In the genomic region with DNA sequence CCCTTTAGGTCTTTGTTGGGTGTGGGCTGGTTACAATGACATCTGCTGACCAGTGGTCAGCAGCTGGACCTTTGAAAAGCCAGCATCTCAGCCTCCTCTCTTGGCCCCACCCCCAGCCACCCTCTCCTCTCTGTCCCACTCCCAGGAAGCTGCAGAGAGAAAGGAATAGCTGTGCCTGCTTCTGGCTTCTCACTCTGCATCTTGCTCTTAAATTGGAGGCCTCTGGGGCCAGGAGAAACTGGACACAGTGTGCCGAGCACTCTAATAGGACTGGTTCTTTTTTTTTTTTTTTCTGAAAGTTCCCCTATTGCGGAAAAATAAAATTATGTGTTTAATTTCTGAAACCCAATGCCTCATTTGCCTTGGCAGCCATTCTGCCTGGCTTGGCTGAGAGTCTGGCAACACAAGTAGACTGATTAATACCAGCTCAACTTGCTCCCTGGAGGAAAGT, we compare ENCODE assay signal across 8 mouse cellular contexts. TPM values are rescaled to one million over a fixed set of nuclear protein-coding genes. Genes with fewer than 3 reads are reported as not detected.
DNase-seq lines count a peak whose midpoint lies in the region; ATAC-seq and TF ChIP-seq lines count a peak whose summit lies in the region.

No protein-coding gene starts in this region.

- no peak overlapping the region for H3K4me3 ChIP-seq in cortical plate, adult 2 months (ENCODE audit: insufficient read depth, low read length)
- H3K4me3 ChIP-seq in heart, embryonic 12.5 days: no peak overlapping the region
- no peak overlapping the region for H3K4me3 ChIP-seq in olfactory bulb, adult 2 months (ENCODE audit: insufficient read depth, low read depth, low read length)

- H3K4me2 ChIP-seq in heart, embryonic 12.5 days: no peak overlapping the region

- peak; percentile 17 for DNase-seq in adrenal gland, adult 2 months
- no peak for DNase-seq in adrenal gland, postnatal 25 days
- peak; percentile 42 to 47 for DNase-seq in kidney, postnatal 36 days
- no peak for DNase-seq in thymus, postnatal 10 days (ENCODE audit: low spot score in 2 of 2)
- no peak for DNase-seq in adrenal gland, adult (ENCODE audit: inconsistent age in 2 of 2, low spot score in 1 of 2)

- H3K9ac ChIP-seq in heart, embryonic 12.5 days: no peak overlapping the region

- peaks cover 1% of the 10 kb centered on the region; the same call in 1 of the 2 replicates for H3K4me1 ChIP-seq in cortical plate, adult 2 months (ENCODE audit: control insufficient read depth, insufficient read depth, low read length)
- peaks cover 30% of the 10 kb centered on the region for H3K4me1 ChIP-seq in heart, embryonic 12.5 days (replicated peaks)
- peaks cover 30% of the 10 kb centered on the region for H3K4me1 ChIP-seq in olfactory bulb, adult 2 months (ENCODE audit: control insufficient read depth, insufficient read depth, low read length)

- no peak for ATAC-seq in heart, embryonic 12.5 days (ENCODE audit: insufficient number of reproducible peaks, low FRiP score)

- 48% methylated on average over 2 of the region's 2 CpGs for WGBS in heart, embryonic 12.5 days
- WGBS in olfactory bulb, adult 2 months: 8% methylated on average over 2 of the region's 2 CpGs

- no peaks in the 10 kb centered on the region for H3K9me3 ChIP-seq in heart, embryonic 12.5 days (replicated peaks)

- TF ChIP-seq POLR2A in cortical plate, adult 2 months (IDR thresholded peaks at IDR 0.05; ENCODE audit: extremely low read depth, insufficient read depth, low read length): no peak
- TF ChIP-seq POLR2A in olfactory bulb, adult 2 months (IDR thresholded peaks at IDR 0.05; ENCODE audit: insufficient read depth, low read depth, low read length): no peak

- TF ChIP-seq CTCF in cortical plate, adult 2 months (IDR thresholded peaks at IDR 0.05; ENCODE audit: extremely low read depth, insufficient read depth, low read length): no peak
- TF ChIP-seq CTCF in olfactory bulb, adult 2 months (IDR thresholded peaks at IDR 0.05; ENCODE audit: insufficient read depth, low read depth, low read length): no peak

- peak overlapping the region; percentile 76 for H3K27ac ChIP-seq in cortical plate, adult 2 months (ENCODE audit: insufficient read depth, low read length)
- peak overlapping the region; percentile 92 for H3K27ac ChIP-seq in heart, embryonic 12.5 days (ENCODE audit: poor library complexity, severe bottlenecking)
- H3K27ac ChIP-seq in olfactory bulb, adult 2 months (ENCODE audit: insufficient read depth, low read depth, low read length): peak overlapping the region; percentile 96

- no peaks in the 10 kb centered on the region for H3K27me3 ChIP-seq in heart, embryonic 12.5 days (replicated peaks)

- H3K36me3 ChIP-seq in heart, embryonic 12.5 days: no peaks in the 10 kb centered on the region

RNA-seq across cellular contexts. Expression of a gene that starts 3.8 kb away (rescaled TPM):
- 10 to 100 TPM; 31.3 to 35.0 TPM for total RNA-seq in adrenal gland, adult 2 months (2021)
- polyA plus RNA-seq in adrenal gland, adult 2 months (2012; rRNA removed): 17.1 and 20.1 TPM in 2 replicates
- 37.3 and 49.6 TPM in 2 replicates for total RNA-seq in adrenal gland, postnatal 25 days (2021)
- 51.9 and 53.2 TPM in 2 replicates for polyA plus RNA-seq in cortical plate, adult 2 months (2012; rRNA removed)
- 14.9 and 16.1 TPM in 2 replicates for polyA plus RNA-seq in heart, embryonic 12.5 days (2016; fragmentation: Nextera tagmentation; extraction: Ambion mirVana)
- not detected in 2 replicates for polyA plus RNA-seq in olfactory bulb, adult 2 months (2012; ENCODE audit: insufficient read depth, insufficient read length, low replicate concordance, missing spikeins)

RNA-seq across cellular contexts. Expression of a gene that starts 15.7 kb away (rescaled TPM):
- total RNA-seq in adrenal gland, adult 2 months (2021): 10 to 100 TPM; 46.5 to 46.9 TPM
- 109 and 114 TPM in 2 replicates for polyA plus RNA-seq in adrenal gland, adult 2 months (2012; rRNA removed)
- 53.9 and 57.0 TPM in 2 replicates for total RNA-seq in adrenal gland, postnatal 25 days (2021)
- polyA plus RNA-seq in cortical plate, adult 2 months (2012; rRNA removed): 65.8 and 69.6 TPM in 2 replicates
- polyA plus RNA-seq in heart, embryonic 12.5 days (2016; fragmentation: Nextera tagmentation; extraction: Ambion mirVana): 233 and 245 TPM in 2 replicates
- not detected in 2 replicates for polyA plus RNA-seq in olfactory bulb, adult 2 months (2012; ENCODE audit: insufficient read depth, insufficient read length, low replicate concordance, missing spikeins)

RNA-seq across cellular contexts. Expression of a gene that starts 23.4 kb away (rescaled TPM):
- 100 to 1,000 TPM; 102 to 116 TPM for total RNA-seq in adrenal gland, adult 2 months (2021)
- 186 and 204 TPM in 2 replicates for polyA plus RNA-seq in adrenal gland, adult 2 months (2012; rRNA removed)
- total RNA-seq in adrenal gland, postnatal 25 days (2021): 112 and 116 TPM in 2 replicates
- 55.6 and 58.8 TPM in 2 replicates for polyA plus RNA-seq in cortical plate, adult 2 months (2012; rRNA removed)
- polyA plus RNA-seq in heart, embryonic 12.5 days (2016; fragmentation: Nextera tagmentation; extraction: Ambion mirVana): 98.8 and 101 TPM in 2 replicates
- not detected in 2 replicates for polyA plus RNA-seq in olfactory bulb, adult 2 months (2012; ENCODE audit: insufficient read depth, insufficient read length, low replicate concordance, missing spikeins)

RNA-seq across cellular contexts. Expression of a gene that starts 30.3 kb away (rescaled TPM):
- 1 to 10 TPM; 2.1 to 3.7 TPM for total RNA-seq in adrenal gland, adult 2 months (2021)
- polyA plus RNA-seq in adrenal gland, adult 2 months (2012; rRNA removed): 0.62 and 0.94 TPM in 2 replicates
- 1.7 and 2.6 TPM in 2 replicates for total RNA-seq in adrenal gland, postnatal 25 days (2021)
- 2.5 and 3.3 TPM in 2 replicates for polyA plus RNA-seq in cortical plate, adult 2 months (2012; rRNA removed)
- polyA plus RNA-seq in heart, embryonic 12.5 days (2016; fragmentation: Nextera tagmentation; extraction: Ambion mirVana): 14.0 TPM in 2 replicates
- polyA plus RNA-seq in olfactory bulb, adult 2 months (2012; ENCODE audit: insufficient read depth, insufficient read length, low replicate concordance, missing spikeins): not detected in 2 replicates

RNA-seq across cellular contexts. Expression of a gene that starts 48.7 kb away (rescaled TPM):
- total RNA-seq in adrenal gland, adult 2 months (2021): under 1 TPM; 0.32 to 0.38 TPM
- polyA plus RNA-seq in adrenal gland, adult 2 months (2012; rRNA removed): 0.06 and 0.11 TPM in 2 replicates
- total RNA-seq in adrenal gland, postnatal 25 days (2021): 0.67 and 0.73 TPM in 2 replicates
- polyA plus RNA-seq in cortical plate, adult 2 months (2012; rRNA removed): 0.56 and 0.70 TPM in 2 replicates
- polyA plus RNA-seq in heart, embryonic 12.5 days (2016; fragmentation: Nextera tagmentation; extraction: Ambion mirVana): 0.81 and 1.5 TPM in 2 replicates
- not detected in 2 replicates for polyA plus RNA-seq in olfactory bulb, adult 2 months (2012; ENCODE audit: insufficient read depth, insufficient read length, low replicate concordance, missing spikeins)

Comparison
In these comparisons a context has a peak if more than half of its experiments do, and no peak if none do; other contexts are left out.
1. DNase-seq: peak in adrenal gland, adult 2 months (single experiment) and kidney, postnatal 36 days (2 of 2); none in adrenal gland, postnatal 25 days (single experiment), thymus, postnatal 10 days (0 of 2) and adrenal gland, adult (0 of 2).
2. RNA of a gene that starts 15.7 kb away (polyA plus RNA-seq): 233 to 245 TPM in heart, embryonic 12.5 days, 109 to 114 TPM in adrenal gland, adult 2 months and 65.8 to 69.6 TPM in cortical plate, adult 2 months; not detected in olfactory bulb, adult 2 months; every median in the first group is over 10 times any median in the second.
3. Peak in every context shown above with its lines, with median percentiles within 50 percentile points of each other: H3K27ac ChIP-seq.